ENCODE assay signal across 8 mouse cellular contexts in genomic region chr1:74544184-74544583, GRCm38 (mm10). TPM values are rescaled to one million over a fixed set of nuclear protein-coding genes. Genes with fewer than 3 reads are reported as not detected.
DNase-seq lines count a peak whose midpoint lies in the region; ATAC-seq lines count a peak whose summit lies in the region.

Gene Usp37 (minus strand): TSS chr1:74544284.

- no peaks in the 10 kb centered on the region for H3K36me3 ChIP-seq in neural tube, embryonic 11.5 days (ENCODE audit: control insufficient read depth, insufficient read depth, low read length)
- H3K36me3 ChIP-seq in intestine, embryonic 16.5 days (ENCODE audit: control insufficient read depth, insufficient read depth, low read length), result no peaks in the 10 kb centered on the region
- no peaks in the 10 kb centered on the region for H3K36me3 ChIP-seq in midbrain, embryonic 16.5 days (ENCODE audit: control insufficient read depth, insufficient read depth, low read length)

- no peak within 1 kb of the TSS for H3K9ac ChIP-seq in neural tube, embryonic 11.5 days (ENCODE audit: low read length)
- no peak within 1 kb of the TSS for H3K9ac ChIP-seq in intestine, embryonic 16.5 days (ENCODE audit: low read depth, low read length)
- no peak within 1 kb of the TSS for H3K9ac ChIP-seq in midbrain, embryonic 16.5 days (ENCODE audit: low read depth, low read length)

- H3K4me3 ChIP-seq in neural tube, embryonic 11.5 days (ENCODE audit: low read depth, low read length), result no peak within 1 kb of the TSS
- H3K4me3 ChIP-seq in intestine, embryonic 16.5 days (ENCODE audit: low read length), result no peak within 1 kb of the TSS
- H3K4me3 ChIP-seq in midbrain, embryonic 16.5 days (ENCODE audit: low read depth, low read length), result 0 out of 2 replicates have a peak within 1 kb of the TSS, but pooled peaks have one; percentile 0

- WGBS in neural tube, embryonic 11.5 days, result 41% methylated on average over 4 of the region's 4 CpGs
- 80% methylated on average over 4 of the region's 4 CpGs for WGBS in intestine, embryonic 16.5 days
- WGBS in midbrain, embryonic 16.5 days, result 12% methylated on average over 4 of the region's 4 CpGs

- peaks cover 6% of the 10 kb centered on the region; the same call in 1 of the 2 replicates for H3K4me1 ChIP-seq in neural tube, embryonic 11.5 days (ENCODE audit: control insufficient read depth, insufficient read depth, low read length)
- H3K4me1 ChIP-seq in intestine, embryonic 16.5 days (ENCODE audit: control insufficient read depth, insufficient read depth, low read length), result no peaks in the 10 kb centered on the region
- peaks cover 2% of the 10 kb centered on the region for H3K4me1 ChIP-seq in midbrain, embryonic 16.5 days (ENCODE audit: control insufficient read depth, insufficient read depth, low read length)

- H3K4me2 ChIP-seq in neural tube, embryonic 11.5 days (ENCODE audit: low read depth), result no peak within 1 kb of the TSS
- no peak within 1 kb of the TSS for H3K4me2 ChIP-seq in intestine, embryonic 16.5 days (ENCODE audit: low read depth, low read length)
- peak within 1 kb of the TSS; percentile 4 for H3K4me2 ChIP-seq in midbrain, embryonic 16.5 days (ENCODE audit: low read length)

- no peaks in the 10 kb centered on the region for H3K27me3 ChIP-seq in neural tube, embryonic 11.5 days (ENCODE audit: control insufficient read depth, insufficient read depth, low read length)
- 0 out of 2 replicates have a peak, but pooled peaks cover 2% of the 10 kb centered on the region for H3K27me3 ChIP-seq in intestine, embryonic 16.5 days (replicated peaks; ENCODE audit: control insufficient read depth, insufficient read depth, low read length)
- H3K27me3 ChIP-seq in midbrain, embryonic 16.5 days (ENCODE audit: control insufficient read depth, insufficient read depth, low read depth, low read length), result no peaks in the 10 kb centered on the region

- ATAC-seq in neural tube, embryonic 11.5 days (ENCODE audit: insufficient read depth, low FRiP score, low TSS enrichment), result no peak
- no peak for ATAC-seq in intestine, embryonic 16.5 days
- ATAC-seq in midbrain, embryonic 16.5 days, result no peak

- no peaks in the 10 kb centered on the region for H3K9me3 ChIP-seq in neural tube, embryonic 11.5 days (ENCODE audit: control insufficient read depth, low read length)
- no peaks in the 10 kb centered on the region for H3K9me3 ChIP-seq in intestine, embryonic 16.5 days (ENCODE audit: control insufficient read depth, low read length)
- H3K9me3 ChIP-seq in midbrain, embryonic 16.5 days (replicated peaks; ENCODE audit: control insufficient read depth, low read length, poor library complexity, severe bottlenecking), result no peaks in the 10 kb centered on the region

- H3K27ac ChIP-seq in neural tube, embryonic 11.5 days (ENCODE audit: low read depth, low read length), result no peak within 1 kb of the TSS
- no peak within 1 kb of the TSS for H3K27ac ChIP-seq in intestine, embryonic 16.5 days (ENCODE audit: low read length)
- H3K27ac ChIP-seq in midbrain, embryonic 16.5 days (ENCODE audit: low read length), result no peak within 1 kb of the TSS

- no peak for DNase-seq in adrenal gland, adult 18-20 months (ENCODE audit: low spot score in 2 of 2)
- DNase-seq in adrenal gland, adult (ENCODE audit: inconsistent age in 2 of 2, low spot score in 1 of 2), result no peak
- no peak for DNase-seq in neural tube, embryonic 11.5 days (ENCODE audit: low spot score)
- no peak for DNase-seq in neural tube, embryonic 10.5 days (ENCODE audit: extremely low spot score, low spot score)
- DNase-seq in kidney, postnatal 4 days, result no peak
- DNase-seq in thymus, postnatal 4 days, result no peak

RNA-seq across cellular contexts. Expression of gene Usp37, which starts in this region (rescaled TPM):
- total RNA-seq in adrenal gland, adult 18-20 months (2021), result 10 to 100 TPM; 16.9 to 17.4 TPM
- 40.4 and 42.6 TPM in 2 replicates for polyA plus RNA-seq in neural tube, embryonic 11.5 days (2014; fragmentation: Nextera tagmentation; extraction: Ambion mirVana)
- polyA plus RNA-seq in intestine, embryonic 16.5 days (2015; fragmentation: Nextera tagmentation; extraction: Ambion mirVana), result 20.3 and 20.9 TPM in 2 replicates
- 27.3 and 28.1 TPM in 2 replicates for polyA plus RNA-seq in midbrain, embryonic 16.5 days (2015; fragmentation: Nextera tagmentation; extraction: Ambion mirVana)
